Mouse (Mus musculus) midbrain, embryonic 15.5 days (tissue): ENCODE results near the gene Rffl. TPM values are rescaled to one million over a fixed set of nuclear protein-coding genes. Genes with fewer than 3 reads are reported as not detected.

ENCODE experiments used
- ATAC-seq: fragments of 200-750 bp; cut with Nextera tagmentation; replicated peaks from 2 replicates; pipeline ENCODE4 v1.8.0; 2017; ENCODE audit warnings: moderate TSS enrichment
- H3K27ac ChIP-seq: fragments of 300-500 bp; sonication (generic); 2 replicates; pipeline ENCODE4 v1.5.1; 2015; ENCODE audit warnings: mild to moderate bottlenecking, inconsistent platforms
- H3K27me3 ChIP-seq: fragments of 300-500 bp; sonication (generic); replicated peaks from 2 replicates; pipeline ENCODE4 v1.6.1; 2015; ENCODE audit warnings: inconsistent platforms
- H3K36me3 ChIP-seq: fragments of 300-500 bp; sonication (generic); replicated peaks from 2 replicates; pipeline ENCODE4 v1.6.1; 2015; ENCODE audit warnings: inconsistent platforms
- H3K4me1 ChIP-seq: fragments of 300-500 bp; sonication (generic); 2 replicates; pipeline ENCODE4 v1.6.1; 2015; ENCODE audit warnings: inconsistent platforms
- H3K4me2 ChIP-seq: fragments of 300-500 bp; sonication (generic); 2 replicates; pipeline ENCODE4 v1.6.1; 2015; ENCODE audit warnings: inconsistent platforms, mild to moderate bottlenecking, moderate library complexity
- H3K4me3 ChIP-seq: fragments of 300-500 bp; sonication (generic); 2 replicates; pipeline ENCODE4 v1.5.1; 2015; ENCODE audit warnings: mild to moderate bottlenecking, inconsistent platforms
- H3K9ac ChIP-seq: fragments of 300-500 bp; sonication (generic); 2 replicates; pipeline ENCODE4 v1.6.1; 2015; ENCODE audit warnings: mild to moderate bottlenecking, inconsistent platforms
- H3K9me3 ChIP-seq: fragments of 300-500 bp; sonication (generic); 2 replicates; pipeline ENCODE4 v1.6.1; 2016; ENCODE audit warnings: inconsistent platforms
- WGBS: fragments of 180-500 bp; shearing (Covaris S2); methylation state at CpG from one replicate; pipeline ENCODE4 v1.1.7; 2015; ENCODE audit warnings: mixed read lengths; 5-methylcytosine and 5-hydroxymethylcytosine counted together
- polyA plus RNA-seq: library from polyadenylated mRNA; unstranded; fragments of >200 nt; fragmentation: Nextera tagmentation; extraction: Ambion mirVana; gene quantifications from 2 replicates; pipeline ENCODE4 v1.2.1, GENCODE M21; 2015

Gene Rffl
- polyA plus RNA-seq: 4.1 and 4.6 TPM in 2 replicates

DNA sequence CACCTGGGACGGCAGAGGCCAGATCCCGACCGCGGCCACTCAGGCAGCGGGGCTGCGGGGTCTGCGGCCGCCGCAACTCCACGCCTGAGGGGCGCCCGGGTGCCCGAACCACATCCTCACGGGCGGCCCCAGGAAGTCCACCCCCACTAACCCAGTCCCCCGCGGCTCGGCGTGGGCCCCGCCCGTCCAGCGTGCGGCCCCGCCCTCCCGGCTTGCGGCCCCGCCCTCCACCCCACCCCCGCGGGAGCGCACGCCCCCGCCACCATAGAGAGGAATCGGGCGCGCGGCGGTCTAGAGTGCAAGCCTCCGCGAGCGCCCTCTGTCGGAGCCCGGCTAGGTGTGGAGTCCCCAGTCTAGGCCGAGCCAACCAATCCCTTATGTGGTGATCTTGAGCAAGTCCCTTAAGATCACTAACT, at the start of gene Rffl:
TSS of gene Rffl (minus strand) at position 180 of the 416 bp plus-strand sequence.
- WGBS: under 1% methylated on average over 40 of the region's 43 CpGs
- Histone ChIP-seq H3K4me1 (peaks cover 8% of the 10 kb centered on the region; the same call in 1 of the 2 replicates), H3K27ac (0 out of 2 replicates have a peak within 1 kb of the TSS, but pooled peaks have one; percentile 29), H3K4me2 (peak within 1 kb of the TSS; percentile 89), H3K9me3 (no peaks in the 10 kb centered on the region), H3K9ac (peak within 1 kb of the TSS; percentile 77), H3K27me3 (no peaks in the 10 kb centered on the region), H3K36me3 (no peaks in the 10 kb centered on the region), H3K4me3 (peak within 1 kb of the TSS; percentile 86)
- ATAC-seq: peak; percentile 97

- 67% methylated on average over 10 of the region's 10 CpGs for WGBS
- Histone ChIP-seq H3K9me3 (no peaks in the 10 kb centered on the region), H3K27ac (no peak overlapping the region), H3K4me3 (no peak overlapping the region), H3K9ac (no peak overlapping the region), H3K27me3 (no peaks in the 10 kb centered on the region; the same call in 1 of the 2 replicates), H3K36me3 (no peaks in the 10 kb centered on the region), H3K4me2 (no peak overlapping the region), H3K4me1 (no peaks in the 10 kb centered on the region)
- no peak for ATAC-seq
Measured at GRCm38 (mm10) chr11:82920768-82921167, 49.8 kb upstream of the Rffl start.

DNA sequence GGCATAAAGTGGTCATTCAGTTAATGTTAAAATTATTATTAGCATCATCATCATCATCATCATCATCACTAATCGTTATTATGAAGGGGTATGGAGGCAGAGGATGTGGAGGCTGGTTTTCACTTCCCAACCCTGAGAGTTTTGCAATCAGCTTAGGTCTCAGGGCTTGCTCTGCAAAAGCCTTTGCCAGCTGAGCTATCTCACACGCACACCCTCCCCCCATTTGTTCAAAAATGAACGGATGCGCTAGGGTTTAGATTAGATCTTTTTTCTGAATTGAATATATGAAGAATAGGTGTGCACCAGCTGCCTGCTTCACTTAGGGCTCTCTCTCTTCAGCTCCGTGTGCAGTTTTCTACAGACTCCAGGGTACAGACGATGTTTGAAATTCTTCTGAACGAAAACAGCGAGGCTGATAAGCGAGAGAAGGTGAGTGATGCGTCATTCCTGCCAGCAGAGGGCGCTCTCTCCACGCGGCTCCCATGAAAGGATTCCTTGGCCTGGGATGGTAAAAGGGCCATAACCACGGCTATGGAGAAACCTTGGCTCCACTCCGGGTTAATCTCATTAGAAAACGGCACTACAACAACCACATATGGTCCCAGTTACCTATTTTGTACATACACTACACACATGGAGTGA, 43.8 kb upstream of the Rffl start:
- no peak overlapping the region for H3K4me3 ChIP-seq
- peaks cover 13% of the 10 kb centered on the region; the same call in 1 of the 2 replicates for H3K27me3 ChIP-seq
- peak overlapping the region; percentile 44 for H3K4me2 ChIP-seq
- ATAC-seq: 0 out of 2 replicates have a peak, but pooled peaks have one; percentile 37
- no peaks in the 10 kb centered on the region for H3K9me3 ChIP-seq
- H3K9ac ChIP-seq: 0 out of 2 replicates have a peak overlapping the region, but pooled peaks have one; percentile 10
- no peak overlapping the region for H3K27ac ChIP-seq
- no peaks in the 10 kb centered on the region for H3K36me3 ChIP-seq
- 7% methylated on average over 16 of the region's 16 CpGs for WGBS
- no peaks in the 10 kb centered on the region for H3K4me1 ChIP-seq

DNA sequence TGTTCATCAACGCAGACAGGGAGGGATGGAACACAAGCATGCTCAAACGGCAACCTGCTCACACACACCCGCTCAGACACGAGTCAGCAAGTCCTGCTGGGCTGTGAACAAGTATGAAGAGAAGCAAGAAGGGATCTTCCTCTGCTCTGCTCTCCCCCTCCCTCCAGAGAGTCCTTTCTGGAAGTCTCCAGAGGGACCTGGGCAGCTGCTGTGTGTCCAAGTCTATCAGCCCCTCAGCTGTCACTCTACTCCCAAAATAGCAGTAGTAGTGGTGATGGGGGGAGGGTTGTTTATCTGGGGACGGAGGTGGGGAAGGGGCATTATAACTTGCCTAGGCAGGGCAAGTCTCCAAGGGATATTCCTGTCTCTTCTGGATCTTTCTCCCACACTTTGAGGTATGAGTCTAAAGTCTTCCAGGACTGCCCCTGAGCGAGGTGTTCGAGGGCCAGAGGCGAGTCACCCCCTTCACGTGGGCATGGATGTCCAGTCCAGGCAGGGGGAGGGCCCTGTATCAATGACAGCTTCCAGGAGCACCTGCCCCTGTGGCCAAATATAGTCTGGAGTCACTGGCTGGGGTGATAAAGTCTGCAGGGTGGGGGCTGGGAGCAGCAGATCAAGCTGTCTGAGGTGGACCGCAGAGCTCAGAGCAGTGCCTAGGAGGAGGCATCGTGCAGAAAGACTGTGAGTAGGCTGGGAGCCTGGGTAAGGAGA, 39.8 kb upstream of the Rffl start:
- no peak overlapping the region for H3K27ac ChIP-seq
- peaks cover 16% of the 10 kb centered on the region; the same call in 1 of the 2 replicates for H3K27me3 ChIP-seq
- H3K4me3 ChIP-seq: no peak overlapping the region
- no peak overlapping the region for H3K9ac ChIP-seq
- H3K4me2 ChIP-seq: no peak overlapping the region
- no peaks in the 10 kb centered on the region for H3K36me3 ChIP-seq
- H3K9me3 ChIP-seq: no peaks in the 10 kb centered on the region
- ATAC-seq: no peak
- peaks cover 10% of the 10 kb centered on the region for H3K4me1 ChIP-seq
- 84% methylated on average over 11 of the region's 11 CpGs for WGBS

- Histone ChIP-seq H3K36me3 (no peaks in the 10 kb centered on the region), H3K27me3 (peaks cover 16% of the 10 kb centered on the region; the same call in 1 of the 2 replicates), H3K27ac (no peak within 1 kb of the TSS), H3K4me2 (no peak within 1 kb of the TSS), H3K9me3 (no peaks in the 10 kb centered on the region), H3K9ac (no peak within 1 kb of the TSS), H3K4me1 (peaks cover 10% of the 10 kb centered on the region), H3K4me3 (no peak within 1 kb of the TSS)
- no peak for ATAC-seq
- 91% methylated on average over 4 of the region's 4 CpGs for WGBS
Measured at GRCm38 (mm10) chr11:82910250-82910649, 39.2 kb upstream of the Rffl start, which contains the start of gene Unc45b. Unc45b (plus strand) TSS chr11:82910550.

GRCm38 (mm10) chr11:82908608-82908989, 37.6 kb upstream of the Rffl start:
- Histone ChIP-seq H3K4me1 (peaks cover 10% of the 10 kb centered on the region), H3K9ac (no peak overlapping the region), H3K4me3 (peak overlapping the region; percentile 64), H3K27me3 (peaks cover 16% of the 10 kb centered on the region; the same call in 1 of the 2 replicates), H3K36me3 (peaks cover 7% of the 10 kb centered on the region), H3K4me2 (peak overlapping the region; percentile 71), H3K27ac (no peak overlapping the region), H3K9me3 (no peaks in the 10 kb centered on the region)
- 54% methylated on average over 10 of the region's 10 CpGs for WGBS
- no peak; the same call in 1 of the 2 replicates for ATAC-seq

DNA sequence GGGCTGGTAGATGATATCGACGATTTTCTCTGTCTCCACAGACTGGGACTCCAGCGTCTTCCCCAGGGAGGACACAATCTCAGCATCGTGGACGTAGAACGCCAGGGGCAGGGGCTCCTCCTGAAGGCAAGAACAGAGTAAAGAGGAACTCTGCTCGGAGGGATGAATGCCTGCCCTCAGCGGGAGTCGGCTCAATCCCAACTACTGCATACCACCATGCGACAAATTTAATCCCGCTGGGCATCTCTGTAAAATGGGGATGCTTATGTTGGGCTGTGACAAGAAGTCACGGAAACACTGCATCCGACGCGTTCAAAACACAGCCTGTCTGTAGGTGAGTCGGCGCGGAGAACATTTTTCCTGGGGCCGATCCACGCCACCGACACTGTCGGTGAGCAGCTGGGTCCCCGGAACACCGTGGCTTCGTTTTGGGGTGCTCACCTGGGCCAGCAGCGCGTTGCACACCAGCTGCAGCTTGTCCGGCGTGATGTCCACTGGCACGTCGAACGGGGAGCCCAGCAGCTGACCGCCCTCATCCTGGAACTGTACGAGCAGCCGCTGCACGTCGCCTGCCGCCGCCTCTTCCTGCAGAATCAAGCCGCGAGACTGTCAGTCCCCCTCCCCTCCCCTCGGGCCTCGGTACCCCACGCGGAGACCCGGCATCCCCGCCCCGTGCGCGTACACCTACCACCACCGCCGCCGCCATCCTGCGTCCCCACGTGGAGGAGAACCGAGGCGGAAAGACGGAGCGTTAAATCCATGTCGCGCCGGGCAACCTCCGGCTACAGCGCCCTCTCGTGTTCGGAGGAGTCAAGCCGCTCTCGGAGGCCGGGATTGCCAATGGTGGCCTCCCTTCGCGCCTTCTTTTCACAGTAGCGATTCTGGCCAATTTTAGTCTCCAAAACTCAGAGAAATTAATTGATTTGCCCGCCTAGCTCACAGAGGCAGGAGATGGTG, 36.9 kb upstream of the Rffl start, which contains the start of gene Nle1:
TSS of gene Nle1 (minus strand) at position 761 of the 957 bp plus-strand sequence.
- Histone ChIP-seq H3K4me1 (peaks cover 10% of the 10 kb centered on the region), H3K9me3 (no peaks in the 10 kb centered on the region), H3K27ac (peak within 1 kb of the TSS; percentile 25), H3K9ac (peak within 1 kb of the TSS; percentile 61), H3K4me2 (peak within 1 kb of the TSS; percentile 71), H3K36me3 (peaks cover 14% of the 10 kb centered on the region), H3K27me3 (peaks cover 11% of the 10 kb centered on the region; the same call in 1 of the 2 replicates), H3K4me3 (peak within 1 kb of the TSS; percentile 64)
- ATAC-seq: peak; percentile 90
- WGBS: 1% methylated on average over 72 of the region's 73 CpGs

- Histone ChIP-seq H3K36me3 (peaks cover 29% of the 10 kb centered on the region), H3K4me3 (no peak overlapping the region), H3K27ac (no peak overlapping the region), H3K27me3 (peaks cover 8% of the 10 kb centered on the region; the same call in 1 of the 2 replicates), H3K9me3 (no peaks in the 10 kb centered on the region), H3K4me1 (peaks cover 10% of the 10 kb centered on the region), H3K9ac (no peak overlapping the region), H3K4me2 (no peak overlapping the region)
- WGBS: 88% methylated on average over 5 of the region's 5 CpGs
- ATAC-seq: no peak
Measured at GRCm38 (mm10) chr11:82905816-82906215, 34.8 kb upstream of the Rffl start.

DNA sequence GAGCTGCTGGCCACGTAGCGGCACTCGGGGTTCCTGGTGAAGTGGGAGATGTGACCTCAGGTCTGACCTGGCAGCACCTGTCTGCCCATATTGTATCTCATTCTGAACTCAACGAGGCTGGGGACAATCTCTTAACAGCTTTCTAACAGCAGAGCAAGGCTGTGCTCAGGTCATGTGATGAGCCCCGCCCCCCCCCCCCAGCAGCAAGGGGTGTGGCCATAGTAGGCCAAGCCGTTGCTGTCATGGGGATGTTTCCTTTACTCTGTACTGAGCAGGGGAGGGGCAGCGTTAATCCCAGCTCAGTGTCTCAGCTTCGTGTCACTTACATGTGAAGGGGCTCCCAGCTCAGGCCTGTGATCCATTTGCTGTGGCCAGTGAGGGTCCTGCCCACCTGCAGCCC, 33.9 kb upstream of the Rffl start:
- Histone ChIP-seq H3K9me3 (no peaks in the 10 kb centered on the region), H3K36me3 (peaks cover 35% of the 10 kb centered on the region), H3K4me3 (no peak overlapping the region), H3K27ac (no peak overlapping the region), H3K27me3 (peaks cover 4% of the 10 kb centered on the region; the same call in 1 of the 2 replicates), H3K4me2 (no peak overlapping the region), H3K4me1 (peaks cover 10% of the 10 kb centered on the region), H3K9ac (no peak overlapping the region)
- ATAC-seq: no peak
- 63% methylated on average over 8 of the region's 8 CpGs for WGBS

DNA sequence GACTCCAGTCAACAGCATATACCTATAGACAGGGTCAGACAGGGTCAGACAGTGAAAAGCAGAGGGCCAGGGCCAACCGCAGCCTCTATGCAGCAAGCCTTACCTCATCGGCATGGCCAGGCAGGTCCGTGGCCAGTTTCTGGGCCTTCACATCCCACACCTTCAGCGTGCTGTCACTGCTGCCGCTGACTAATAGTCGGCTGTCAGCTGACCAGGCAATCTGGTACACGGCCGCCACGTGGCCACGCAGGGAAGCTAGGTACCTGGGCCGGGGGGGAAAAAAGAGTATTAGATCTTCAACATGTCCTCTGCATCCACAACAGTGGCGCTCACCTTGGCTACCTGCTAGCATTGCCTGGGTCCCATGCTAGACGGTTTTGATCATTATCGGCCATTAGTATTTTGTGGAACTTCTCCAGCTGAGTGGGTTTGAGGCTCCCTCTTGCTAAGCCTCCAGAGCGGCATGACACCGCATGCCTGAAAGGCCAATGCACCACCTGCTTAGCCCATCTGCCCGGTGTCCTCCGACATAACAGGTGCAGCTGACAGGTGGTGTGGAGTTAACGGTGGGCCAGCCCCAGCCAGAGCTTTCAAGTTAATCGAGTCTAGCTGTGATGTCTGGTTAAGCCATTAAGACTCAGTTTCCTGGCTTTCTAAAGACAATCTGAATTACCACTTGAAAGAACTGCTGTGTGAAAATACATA, 30.7 kb upstream of the Rffl start:
- Histone ChIP-seq H3K4me2 (no peak overlapping the region), H3K4me3 (no peak overlapping the region), H3K9me3 (no peaks in the 10 kb centered on the region), H3K36me3 (peaks cover 44% of the 10 kb centered on the region), H3K27me3 (no peaks in the 10 kb centered on the region), H3K4me1 (no peaks in the 10 kb centered on the region), H3K27ac (no peak overlapping the region), H3K9ac (no peak overlapping the region)
- ATAC-seq: no peak
- 92% methylated on average over 20 of the region's 20 CpGs for WGBS

- ATAC-seq: no peak
- H3K27me3 ChIP-seq: no peaks in the 10 kb centered on the region
- H3K27ac ChIP-seq: no peak overlapping the region
- 95% methylated on average over 5 of the region's 5 CpGs for WGBS
- H3K4me2 ChIP-seq: no peak overlapping the region
- H3K9ac ChIP-seq: no peak overlapping the region
- no peaks in the 10 kb centered on the region for H3K4me1 ChIP-seq
- no peak overlapping the region for H3K4me3 ChIP-seq
- no peaks in the 10 kb centered on the region for H3K9me3 ChIP-seq
- peaks cover 42% of the 10 kb centered on the region for H3K36me3 ChIP-seq
Measured at GRCm38 (mm10) chr11:82899720-82900119, 28.7 kb upstream of the Rffl start.
